Mouse (Mus musculus) heart, postnatal 0 days (tissue): ENCODE measurements around the gene Mknk2.

Source experiments
- CTCF ChIP-seq: IDR thresholded peaks from 2 replicates; pipeline ENCODE4 v1.5.1; 2016; ENCODE audit warnings: antibody characterized with exemption, control low read depth, low read depth
- EP300 ChIP-seq: IDR thresholded peaks from 2 replicates; pipeline ENCODE4 v1.6.1; 2016; ENCODE audit warnings: antibody characterized with exemption, low read depth

DNA sequence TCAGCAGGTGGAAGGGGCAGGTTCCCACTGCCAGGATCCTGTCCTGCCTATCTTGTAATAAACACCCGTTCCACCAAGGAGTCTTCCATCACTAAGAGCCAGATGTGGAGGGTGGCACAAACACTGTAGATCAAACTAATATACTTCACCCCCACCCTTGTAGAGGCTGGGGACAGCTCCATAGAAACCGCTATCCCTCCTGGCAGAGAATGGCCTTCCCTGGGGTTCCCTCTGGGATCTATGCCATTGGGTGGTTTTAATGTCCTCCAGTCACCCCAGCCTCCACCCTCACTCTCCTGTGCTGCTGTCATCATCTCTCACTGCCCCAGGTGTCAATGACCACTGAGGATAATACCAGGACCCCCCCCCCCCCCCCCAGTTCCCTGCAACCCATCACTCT lies 7.4 kb downstream of the Mknk2 start:
- TF ChIP-seq CTCF (no peak), EP300 (no peak; the same call in 1 of the 2 replicates)
